Mouse (Mus musculus): ENCODE data around the gene Bmp3. TPM values are rescaled to one million over a fixed set of nuclear protein-coding genes. Genes with fewer than 3 reads are reported as not detected.

Gene Bmp3
- total and polyA plus RNA-seq, 3 experiments, result under 0.01 TPM; not detected in 2

DNA sequence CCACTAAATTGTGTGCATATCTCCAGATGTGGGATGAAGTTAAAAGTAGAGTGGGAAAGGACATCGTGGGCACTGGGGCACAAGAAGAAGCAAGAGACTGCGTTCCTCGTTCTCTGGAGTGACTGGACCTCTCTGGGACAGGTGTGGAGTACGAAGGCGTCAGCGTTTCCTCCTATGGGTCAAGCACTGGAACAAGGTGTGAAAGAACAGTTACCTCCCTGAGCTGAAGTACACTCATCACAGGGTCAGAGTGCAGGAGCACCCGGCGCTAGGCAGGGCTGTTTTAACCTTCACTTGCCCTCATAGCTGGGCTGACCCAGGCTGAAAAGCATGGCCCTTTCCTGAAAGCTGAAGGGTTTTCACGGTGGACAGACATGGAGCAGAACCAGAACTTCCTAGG is 20.5 kb upstream of the Bmp3 start:
- TF ChIP-seq POLR2AphosphoS5 (IDR thresholded peaks at IDR 0.05; ENCODE audit: insufficient replicate concordance, low read depth, low read length) (no peak), TAL1 (conservative IDR thresholded peaks at IDR 0.05; ENCODE audit: low read depth, low read length) (no peak), GATA2 (IDR thresholded peaks at IDR 0.05; ENCODE audit: borderline replicate concordance, low read depth, low read length) (no peak), CTCF (IDR thresholded peaks at IDR 0.05; ENCODE audit: low read depth, low read length) (no peak), GATA1 (IDR thresholded peaks at IDR 0.05; ENCODE audit: borderline replicate concordance, low read length) (no peak)
- Histone ChIP-seq H3K9me3 (replicated peaks) (peaks cover 22% of the 10 kb centered on the region), H3K4me1 (ENCODE audit: insufficient read depth, low read depth, low read length) (no peaks in the 10 kb centered on the region), H3K36me3 (replicated peaks) (no peaks in the 10 kb centered on the region), H3K4me3 (ENCODE audit: low read depth, low read length) (no peak overlapping the region), H3K27me3 (ENCODE audit: insufficient read depth, low read length) (no peaks in the 10 kb centered on the region)
- DNase-seq (ENCODE audit: low spot score), result no peak
- ATAC-seq (ENCODE audit: extremely low read depth, insufficient number of reproducible peaks, low FRiP score, poor library complexity, severe bottlenecking), result no peak

DNA sequence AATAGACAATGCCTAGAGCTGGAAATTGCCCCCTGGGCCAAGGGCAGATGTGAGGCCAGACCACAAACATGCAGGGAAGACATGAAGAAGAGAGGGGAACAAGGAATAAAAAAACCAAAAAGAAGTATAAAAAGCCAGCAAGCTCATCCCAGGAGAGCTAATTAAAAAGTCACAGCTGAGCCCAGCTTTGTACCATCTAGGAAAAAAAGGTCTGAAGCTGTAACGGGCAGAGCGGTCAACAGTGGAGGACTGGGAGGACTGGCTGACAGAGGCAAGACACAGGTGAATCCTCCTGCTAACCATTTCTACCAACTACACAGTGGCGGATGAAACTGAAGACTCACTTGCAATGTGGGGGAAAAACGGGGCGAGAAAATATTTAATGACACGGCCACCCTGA is 19.9 kb upstream of the Bmp3 start:
- TF ChIP-seq TAL1 (conservative IDR thresholded peaks at IDR 0.05; ENCODE audit: low read depth, low read length) (no peak), GATA1 (IDR thresholded peaks at IDR 0.05; ENCODE audit: borderline replicate concordance, low read length) (no peak), GATA2 (IDR thresholded peaks at IDR 0.05; ENCODE audit: borderline replicate concordance, low read depth, low read length) (no peak), CTCF (IDR thresholded peaks at IDR 0.05; ENCODE audit: low read depth, low read length) (no peak), POLR2AphosphoS5 (IDR thresholded peaks at IDR 0.05; ENCODE audit: insufficient replicate concordance, low read depth, low read length) (no peak)
- DNase-seq (ENCODE audit: low spot score) (no peak), ATAC-seq (ENCODE audit: extremely low read depth, insufficient number of reproducible peaks, low FRiP score, poor library complexity, severe bottlenecking) (no peak)
- H3K4me3 ChIP-seq (ENCODE audit: low read depth, low read length), result no peak overlapping the region
- no peaks in the 10 kb centered on the region for H3K27me3 ChIP-seq (ENCODE audit: insufficient read depth, low read length)
- no peaks in the 10 kb centered on the region for H3K36me3 ChIP-seq (replicated peaks)
- H3K9me3 ChIP-seq (replicated peaks), result peaks cover 24% of the 10 kb centered on the region
- no peaks in the 10 kb centered on the region for H3K4me1 ChIP-seq (ENCODE audit: insufficient read depth, low read depth, low read length)

DNA sequence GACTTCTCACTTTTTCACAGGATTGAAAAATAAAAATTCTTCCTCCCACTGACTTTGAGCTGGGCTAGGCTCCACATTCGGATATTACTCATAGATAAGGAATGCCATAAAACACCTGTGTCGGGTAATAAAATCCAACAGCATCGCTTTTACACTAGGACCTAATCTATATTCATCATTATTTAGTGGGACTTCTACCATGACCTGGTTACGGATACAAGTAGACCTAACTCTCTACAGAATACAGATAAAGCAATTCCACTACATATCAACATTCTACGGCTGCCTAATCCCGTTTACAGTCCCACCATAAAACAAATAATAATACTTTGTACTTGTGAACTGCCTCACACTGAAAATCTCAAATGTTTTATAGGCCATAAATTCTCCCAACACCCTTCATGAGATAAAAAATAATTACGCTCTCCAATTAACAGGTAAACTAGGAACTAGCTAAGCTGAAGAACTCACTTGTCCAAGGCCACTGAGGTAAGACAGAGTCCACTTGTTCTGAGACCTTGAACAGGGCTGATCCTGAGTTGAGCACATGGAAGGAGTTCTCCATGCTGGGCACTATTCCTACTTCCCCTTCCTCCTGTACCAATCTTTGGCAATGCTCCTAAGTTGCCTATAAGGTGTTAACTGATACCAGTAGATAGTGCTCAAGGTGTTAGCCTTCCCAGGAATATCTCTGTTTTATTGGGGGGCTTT is 11.5 kb upstream of the Bmp3 start:
- TF ChIP-seq TAL1 (conservative IDR thresholded peaks at IDR 0.05; ENCODE audit: low read depth, low read length) (no peak), GATA2 (IDR thresholded peaks at IDR 0.05; ENCODE audit: borderline replicate concordance, low read depth, low read length) (no peak), POLR2AphosphoS5 (IDR thresholded peaks at IDR 0.05; ENCODE audit: insufficient replicate concordance, low read depth, low read length) (no peak), CTCF (IDR thresholded peaks at IDR 0.05; ENCODE audit: low read depth, low read length) (no peak), GATA1 (IDR thresholded peaks at IDR 0.05; ENCODE audit: borderline replicate concordance, low read length) (no peak)
- no peaks in the 10 kb centered on the region for H3K27me3 ChIP-seq (ENCODE audit: insufficient read depth, low read length)
- no peak overlapping the region for H3K4me3 ChIP-seq (ENCODE audit: low read depth, low read length)
- peaks cover 24% of the 10 kb centered on the region for H3K9me3 ChIP-seq (replicated peaks)
- no peaks in the 10 kb centered on the region for H3K4me1 ChIP-seq (ENCODE audit: insufficient read depth, low read depth, low read length)
- DNase-seq (ENCODE audit: low spot score) (no peak), ATAC-seq (ENCODE audit: extremely low read depth, insufficient number of reproducible peaks, low FRiP score, poor library complexity, severe bottlenecking) (no peak)
- no peaks in the 10 kb centered on the region for H3K36me3 ChIP-seq (replicated peaks)

DNA sequence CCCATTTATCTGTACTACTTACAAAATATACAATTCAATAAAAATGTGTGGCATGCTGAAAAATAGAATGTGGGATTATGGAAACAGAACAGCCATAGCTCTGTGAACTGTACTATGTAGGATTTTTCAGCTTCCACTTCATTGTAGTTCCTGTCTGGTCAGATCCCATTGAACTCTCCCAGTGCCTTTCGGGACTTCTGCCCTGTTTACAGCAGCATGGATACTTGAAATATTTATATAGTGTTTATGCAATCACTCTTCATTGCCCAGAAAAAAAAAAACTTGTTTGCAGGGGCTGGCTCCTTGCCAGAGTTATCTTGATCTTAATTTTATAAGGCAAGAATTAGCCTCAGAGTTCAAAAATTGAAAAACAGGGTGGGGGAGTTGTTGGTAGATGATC is 9.6 kb upstream of the Bmp3 start:
- H3K27me3 ChIP-seq (ENCODE audit: insufficient read depth, low read length), result no peaks in the 10 kb centered on the region
- ATAC-seq (ENCODE audit: extremely low read depth, insufficient number of reproducible peaks, low FRiP score, poor library complexity, severe bottlenecking), result no peak
- peaks cover 22% of the 10 kb centered on the region for H3K9me3 ChIP-seq (replicated peaks)
- DNase-seq (ENCODE audit: low spot score), result no peak
- TF ChIP-seq TAL1 (conservative IDR thresholded peaks at IDR 0.05; ENCODE audit: low read depth, low read length), result no peak
- no peak for TF ChIP-seq POLR2AphosphoS5 (IDR thresholded peaks at IDR 0.05; ENCODE audit: insufficient replicate concordance, low read depth, low read length)
- TF ChIP-seq GATA2 (IDR thresholded peaks at IDR 0.05; ENCODE audit: borderline replicate concordance, low read depth, low read length), result no peak
- no peak for TF ChIP-seq GATA1 (IDR thresholded peaks at IDR 0.05; ENCODE audit: borderline replicate concordance, low read length)
- TF ChIP-seq CTCF (IDR thresholded peaks at IDR 0.05; ENCODE audit: low read depth, low read length), result no peak
- H3K36me3 ChIP-seq (replicated peaks), result no peaks in the 10 kb centered on the region
- no peak overlapping the region for H3K4me3 ChIP-seq (ENCODE audit: low read depth, low read length)
- H3K4me1 ChIP-seq (ENCODE audit: insufficient read depth, low read depth, low read length), result no peaks in the 10 kb centered on the region

DNA sequence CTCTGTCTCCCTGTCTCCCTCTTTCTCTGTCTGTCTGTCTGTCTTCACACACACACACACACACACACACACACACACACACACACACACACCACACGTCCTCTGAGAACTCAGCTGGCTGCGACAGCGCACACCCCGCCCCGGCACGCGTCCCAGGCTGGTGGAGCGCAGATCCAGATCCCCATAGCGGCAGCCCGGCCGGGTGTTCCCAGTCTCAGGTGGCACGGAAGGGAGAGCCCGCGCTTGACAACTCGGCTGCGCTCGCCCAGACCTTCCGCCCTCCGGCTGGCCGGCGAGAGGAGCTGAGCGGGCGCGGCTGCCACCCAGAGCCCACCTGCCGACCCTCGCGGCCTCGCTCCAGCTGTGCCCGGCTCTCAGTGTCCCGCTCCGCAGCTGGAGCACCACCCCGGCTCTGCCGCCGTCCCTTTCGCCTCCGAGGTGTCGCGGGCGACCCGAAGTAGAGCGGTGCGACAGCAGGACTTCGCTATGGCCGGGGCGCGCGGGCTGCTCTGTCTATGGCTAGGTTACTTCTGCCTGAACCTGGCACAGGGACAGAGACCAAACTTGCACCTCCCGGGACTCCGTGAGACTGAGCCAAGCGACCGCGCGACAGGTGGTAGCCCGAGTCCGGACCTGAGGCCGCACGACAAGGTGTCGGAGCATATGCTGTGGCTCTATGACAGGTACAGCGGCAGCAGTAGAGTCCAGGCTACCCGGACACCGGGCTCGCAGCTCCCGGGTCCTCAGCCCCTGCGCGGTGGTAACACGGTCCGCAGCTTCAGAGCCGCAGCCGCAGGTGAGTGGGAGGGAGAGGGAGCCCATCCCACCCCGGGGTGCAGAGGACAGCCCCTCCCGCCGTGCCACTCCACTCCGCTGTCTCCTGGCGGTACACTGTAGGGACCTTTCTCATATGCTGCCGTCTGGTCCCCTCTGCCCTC is 681 bp downstream of the Bmp3 start:
- H3K9me3 ChIP-seq (replicated peaks), result peaks cover 41% of the 10 kb centered on the region
- DNase-seq (ENCODE audit: low spot score) (no peak), ATAC-seq (ENCODE audit: extremely low read depth, insufficient number of reproducible peaks, low FRiP score, poor library complexity, severe bottlenecking) (no peak)
- TF ChIP-seq GATA2 (IDR thresholded peaks at IDR 0.05; ENCODE audit: borderline replicate concordance, low read depth, low read length) (no peak), TAL1 (conservative IDR thresholded peaks at IDR 0.05; ENCODE audit: low read depth, low read length) (no peak), GATA1 (IDR thresholded peaks at IDR 0.05; ENCODE audit: borderline replicate concordance, low read length) (no peak), POLR2AphosphoS5 (IDR thresholded peaks at IDR 0.05; ENCODE audit: insufficient replicate concordance, low read depth, low read length) (no peak), CTCF (IDR thresholded peaks at IDR 0.05; ENCODE audit: low read depth, low read length) (no peak)
- H3K27me3 ChIP-seq (ENCODE audit: insufficient read depth, low read length), result no peaks in the 10 kb centered on the region
- no peak overlapping the region; the same call in 1 of the 2 replicates for H3K4me3 ChIP-seq (ENCODE audit: low read depth, low read length)
- H3K36me3 ChIP-seq (replicated peaks), result no peaks in the 10 kb centered on the region
- H3K4me1 ChIP-seq (ENCODE audit: insufficient read depth, low read depth, low read length), result no peaks in the 10 kb centered on the region

DNA sequence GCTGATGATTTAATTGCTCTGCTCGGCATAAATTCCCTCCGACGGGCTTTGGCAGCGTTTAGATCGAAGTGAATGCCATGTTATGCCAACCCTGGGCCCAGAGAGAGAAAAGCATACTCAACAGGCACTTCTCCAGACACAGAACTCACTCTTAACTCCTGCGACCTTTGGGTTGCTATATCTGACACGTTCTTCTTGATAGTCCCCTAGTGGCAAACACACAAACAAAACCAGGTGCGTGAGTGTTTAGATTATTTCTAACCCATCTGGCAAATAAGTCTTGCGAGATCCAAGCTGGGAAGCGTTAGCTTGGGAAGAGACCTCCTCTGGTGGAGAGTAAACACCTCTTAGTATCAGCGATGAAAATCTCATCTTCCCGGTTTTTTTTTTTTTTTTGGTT is 1.5 kb downstream of the Bmp3 start:
- no peak for DNase-seq (ENCODE audit: low spot score)
- Histone ChIP-seq H3K27me3 (ENCODE audit: insufficient read depth, low read length) (no peaks in the 10 kb centered on the region), H3K36me3 (replicated peaks) (no peaks in the 10 kb centered on the region), H3K9me3 (replicated peaks) (peaks cover 43% of the 10 kb centered on the region), H3K4me1 (ENCODE audit: insufficient read depth, low read depth, low read length) (no peaks in the 10 kb centered on the region), H3K4me3 (ENCODE audit: low read depth, low read length) (no peak overlapping the region)
- TF ChIP-seq CTCF (IDR thresholded peaks at IDR 0.05; ENCODE audit: low read depth, low read length) (no peak), GATA2 (IDR thresholded peaks at IDR 0.05; ENCODE audit: borderline replicate concordance, low read depth, low read length) (no peak), GATA1 (IDR thresholded peaks at IDR 0.05; ENCODE audit: borderline replicate concordance, low read length) (no peak)
- ATAC-seq (ENCODE audit: extremely low read depth, insufficient number of reproducible peaks, low FRiP score, poor library complexity, severe bottlenecking), result no peak

Data from G1E (cell line).